Mouse (Mus musculus): ENCODE measurements around the gene Tesc. TPM values are rescaled to one million over a fixed set of nuclear protein-coding genes. Genes with fewer than 3 reads are reported as not detected.
A peak's percentile ranks its signal among the peaks of the same experiment; 100 is the strongest.

The Tesc gene
- total and polyA plus RNA-seq, 2 experiments from 2014 or later, result 17.6 to 20.7 TPM

DNA sequence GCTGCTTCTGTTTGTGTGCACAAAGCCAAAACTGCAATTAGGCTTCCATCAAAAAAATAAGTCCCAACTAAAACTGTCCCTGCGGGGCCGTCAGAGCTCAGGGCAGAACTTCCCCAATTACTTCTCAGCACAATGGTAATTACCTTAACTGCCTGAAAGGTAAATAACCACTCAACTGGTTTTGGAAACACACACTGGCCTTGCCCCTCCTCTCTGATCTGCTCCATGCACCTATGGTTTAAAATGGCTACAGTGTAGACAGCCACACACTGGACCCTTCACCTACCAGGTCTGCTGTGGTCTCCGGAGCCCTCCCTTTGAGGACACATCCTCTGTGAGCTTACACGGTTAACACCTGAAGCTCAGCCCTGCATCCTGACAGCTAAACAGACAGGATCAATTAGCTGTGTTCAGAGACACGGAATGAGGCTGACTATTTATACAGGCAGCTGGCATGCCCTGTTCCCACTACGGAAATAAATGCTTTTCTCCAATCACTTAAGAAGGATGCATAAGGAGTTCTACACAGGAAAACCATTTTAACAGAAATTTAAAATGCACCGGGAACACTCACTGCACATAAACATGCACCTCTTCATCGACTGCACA lies 72.4 kb downstream of the Tesc start:
- no peak for DNase-seq (ENCODE audit: low spot score)
- Histone ChIP-seq H3K9ac (replicated peaks; ENCODE audit: low read depth, low read length) (no peak overlapping the region), H3K4me1 (ENCODE audit: control insufficient read depth, insufficient read depth) (no peaks in the 10 kb centered on the region), H3K27me3 (ENCODE audit: control insufficient read depth, insufficient read depth, low read length) (no peaks in the 10 kb centered on the region), H3K4me2 (ENCODE audit: low read depth, low read length) (no peak overlapping the region), H3K4me3 (ENCODE audit: low read depth, low read length) (no peak overlapping the region), H3K36me3 (replicated peaks; ENCODE audit: control insufficient read depth, insufficient read depth, low read length) (peaks cover 18% of the 10 kb centered on the region), H3K27ac (ENCODE audit: low read depth) (no peak overlapping the region), H3K9me3 (replicated peaks; ENCODE audit: control insufficient read depth, low read length) (no peaks in the 10 kb centered on the region)
- no peak for ATAC-seq (ENCODE audit: insufficient read depth, low read depth)
- 86% methylated on average over 8 of the region's 8 CpGs for WGBS
- no peak for TF ChIP-seq CTCF (IDR thresholded peaks at IDR 0.05; ENCODE audit: low read depth)
- TF ChIP-seq EP300 (IDR thresholded peaks at IDR 0.05; ENCODE audit: low read depth), result no peak

- Histone ChIP-seq H3K9me3 (replicated peaks; ENCODE audit: control insufficient read depth, low read length) (no peaks in the 10 kb centered on the region), H3K4me2 (ENCODE audit: low read depth, low read length) (no peak overlapping the region), H3K4me1 (ENCODE audit: control insufficient read depth, insufficient read depth) (peaks cover 10% of the 10 kb centered on the region; the same call in 1 of the 2 replicates), H3K27ac (ENCODE audit: low read depth) (no peak overlapping the region), H3K27me3 (ENCODE audit: control insufficient read depth, insufficient read depth, low read length) (no peaks in the 10 kb centered on the region), H3K4me3 (ENCODE audit: low read depth, low read length) (no peak overlapping the region), H3K9ac (replicated peaks; ENCODE audit: low read depth, low read length) (no peak overlapping the region), H3K36me3 (replicated peaks; ENCODE audit: control insufficient read depth, insufficient read depth, low read length) (peaks cover 26% of the 10 kb centered on the region)
- TF ChIP-seq CTCF (IDR thresholded peaks at IDR 0.05; ENCODE audit: low read depth) (no peak), EP300 (IDR thresholded peaks at IDR 0.05; ENCODE audit: low read depth) (no peak)
- ATAC-seq (ENCODE audit: insufficient read depth, low read depth) (no peak), DNase-seq (ENCODE audit: low spot score) (no peak)
- WGBS, result 93% methylated on average over 8 of the region's 8 CpGs
Observed at GRCm38 (mm10) chr5:118105536-118105935, 78.0 kb downstream of the Tesc start.

- TF ChIP-seq EP300 (IDR thresholded peaks at IDR 0.05; ENCODE audit: low read depth), result no peak
- TF ChIP-seq CTCF (IDR thresholded peaks at IDR 0.05; ENCODE audit: low read depth), result no peak
- Histone ChIP-seq H3K36me3 (replicated peaks; ENCODE audit: control insufficient read depth, insufficient read depth, low read length) (peaks cover 31% of the 10 kb centered on the region), H3K27ac (ENCODE audit: low read depth) (no peak overlapping the region)
Observed at GRCm38 (mm10) chr5:118106667-118107066, 79.1 kb downstream of the Tesc start.

GRCm38 (mm10) chr5:118108124-118108793 lies 80.7 kb downstream of the Tesc start:
- H3K4me1 ChIP-seq (ENCODE audit: control insufficient read depth, insufficient read depth), result peaks cover 10% of the 10 kb centered on the region; the same call in 1 of the 2 replicates
- no peak for TF ChIP-seq CTCF (IDR thresholded peaks at IDR 0.05; ENCODE audit: low read depth)
- 46% methylated on average over 17 of the region's 17 CpGs for WGBS
- ATAC-seq (ENCODE audit: insufficient read depth, low read depth) (peak; percentile 72), DNase-seq (ENCODE audit: low spot score) (peak; percentile 37)
- no peaks in the 10 kb centered on the region for H3K27me3 ChIP-seq (ENCODE audit: control insufficient read depth, insufficient read depth, low read length)
- H3K36me3 ChIP-seq (replicated peaks; ENCODE audit: control insufficient read depth, insufficient read depth, low read length), result peaks cover 43% of the 10 kb centered on the region
- no peaks in the 10 kb centered on the region for H3K9me3 ChIP-seq (replicated peaks; ENCODE audit: control insufficient read depth, low read length)
- no peak overlapping the region for H3K4me3 ChIP-seq (ENCODE audit: low read depth, low read length)
- no peak overlapping the region for H3K27ac ChIP-seq (ENCODE audit: low read depth)
- H3K9ac ChIP-seq (replicated peaks; ENCODE audit: low read depth, low read length), result no peak overlapping the region
- H3K4me2 ChIP-seq (ENCODE audit: low read depth, low read length), result no peak overlapping the region

More at GRCm38 (mm10) chr5:118106667-118107066, 79.1 kb downstream of the Tesc start:
- 90% methylated on average over 10 of the region's 10 CpGs for WGBS
- no peak overlapping the region for H3K4me2 ChIP-seq (ENCODE audit: low read depth, low read length)
- H3K4me1 ChIP-seq (ENCODE audit: control insufficient read depth, insufficient read depth), result peaks cover 10% of the 10 kb centered on the region; the same call in 1 of the 2 replicates
- ATAC-seq (ENCODE audit: insufficient read depth, low read depth) (no peak), DNase-seq (ENCODE audit: low spot score) (no peak)
- no peak overlapping the region for H3K4me3 ChIP-seq (ENCODE audit: low read depth, low read length)
- H3K9me3 ChIP-seq (replicated peaks; ENCODE audit: control insufficient read depth, low read length), result no peaks in the 10 kb centered on the region
- no peaks in the 10 kb centered on the region for H3K27me3 ChIP-seq (ENCODE audit: control insufficient read depth, insufficient read depth, low read length)
- H3K9ac ChIP-seq (replicated peaks; ENCODE audit: low read depth, low read length), result no peak overlapping the region

- H3K4me2 ChIP-seq (ENCODE audit: low read depth, low read length), result no peak overlapping the region
- H3K4me3 ChIP-seq (ENCODE audit: low read depth, low read length), result no peak overlapping the region
- H3K27me3 ChIP-seq (ENCODE audit: control insufficient read depth, insufficient read depth, low read length), result no peaks in the 10 kb centered on the region
- WGBS, result 77% methylated on average over 7 of the region's 7 CpGs
- no peak overlapping the region for H3K9ac ChIP-seq (replicated peaks; ENCODE audit: low read depth, low read length)
- ATAC-seq (ENCODE audit: insufficient read depth, low read depth), result no peak
- no peak for TF ChIP-seq EP300 (IDR thresholded peaks at IDR 0.05; ENCODE audit: low read depth)
- no peak for TF ChIP-seq CTCF (IDR thresholded peaks at IDR 0.05; ENCODE audit: low read depth)
- H3K27ac ChIP-seq (ENCODE audit: low read depth), result no peak overlapping the region
- no peaks in the 10 kb centered on the region for H3K9me3 ChIP-seq (replicated peaks; ENCODE audit: control insufficient read depth, low read length)
- peaks cover 10% of the 10 kb centered on the region; the same call in 1 of the 2 replicates for H3K4me1 ChIP-seq (ENCODE audit: control insufficient read depth, insufficient read depth)
- DNase-seq (ENCODE audit: low spot score), result no peak
- H3K36me3 ChIP-seq (replicated peaks; ENCODE audit: control insufficient read depth, insufficient read depth, low read length), result peaks cover 44% of the 10 kb centered on the region
Observed at GRCm38 (mm10) chr5:118108794-118109440, 81.4 kb downstream of the Tesc start.

Other genes with a start within 250 kb of the Tesc start
- under 0.01 and 0.53 TPM in 2 replicates for gene Nos1, start 246.7 kb upstream of the Tesc start, total RNA-seq (2014; rRNA removed; ENCODE audit: low replicate concordance)
- gene Nos1, start 246.7 kb upstream of the Tesc start, polyA plus RNA-seq (2015; fragmentation: Nextera tagmentation; extraction: Ambion mirVana), result 0.05 TPM in 2 replicates
- gene Fbxo21, start 51.0 kb upstream of the Tesc start, total RNA-seq (2014; rRNA removed; ENCODE audit: low replicate concordance), result 50.8 and 52.4 TPM in 2 replicates
- 36.0 and 37.7 TPM in 2 replicates for gene Fbxo21, start 51.0 kb upstream of the Tesc start, polyA plus RNA-seq (2015; fragmentation: Nextera tagmentation; extraction: Ambion mirVana)
- gene Fbxw8, start 127.7 kb downstream of the Tesc start, total RNA-seq (2014; rRNA removed; ENCODE audit: low replicate concordance), result 49.7 and 66.9 TPM in 2 replicates
- gene Fbxw8, start 127.7 kb downstream of the Tesc start, polyA plus RNA-seq (2015; fragmentation: Nextera tagmentation; extraction: Ambion mirVana), result 15.5 and 16.5 TPM in 2 replicates
- 0.04 TPM in 1 of 2 replicates, not detected in the other for gene Hrk, start 136.9 kb downstream of the Tesc start, total RNA-seq (2014; rRNA removed; ENCODE audit: low replicate concordance)
- gene Hrk, start 136.9 kb downstream of the Tesc start, polyA plus RNA-seq (2015; fragmentation: Nextera tagmentation; extraction: Ambion mirVana), result 0.11 and 0.19 TPM in 2 replicates
- gene Rnft2, start 217.4 kb downstream of the Tesc start, total RNA-seq (2014; rRNA removed; ENCODE audit: low replicate concordance), result 1.7 and 12.7 TPM in 2 replicates
- 0.40 and 0.70 TPM in 2 replicates for gene Rnft2, start 217.4 kb downstream of the Tesc start, polyA plus RNA-seq (2015; fragmentation: Nextera tagmentation; extraction: Ambion mirVana)
- gene 2410131K14Rik, start 217.5 kb downstream of the Tesc start, total RNA-seq (2014; rRNA removed; ENCODE audit: low replicate concordance), result 4.1 and 7.1 TPM in 2 replicates
- 5.1 and 5.9 TPM in 2 replicates for gene 2410131K14Rik, start 217.5 kb downstream of the Tesc start, polyA plus RNA-seq (2015; fragmentation: Nextera tagmentation; extraction: Ambion mirVana)